Mouse (Mus musculus) left cerebral cortex, adult 18-20 months (tissue): Measurements from ENCODE around the gene Clec2d. TPM values are rescaled to one million over a fixed set of nuclear protein-coding genes. Genes with fewer than 3 reads are reported as not detected.
A peak's percentile ranks its signal among the peaks of the same experiment; 100 is the strongest.
"Not testable (repeated sequence)": the region's sequence is repeated elsewhere in the genome, so short reads cannot be mapped to it uniquely, and the experiment has no call there.

Source experiments
- DNase-seq, 2 experiments: peaks; one replicate each; pipeline ENCODE4 v3.0.0; 2021 to 2022; ENCODE audit warnings: low spot score in 2 of 2, mixed read lengths in 1 of 2
- long read RNA-seq, 2 experiments: library from polyadenylated mRNA; stranded (forward); transcript quantifications; one replicate each; pipeline ENCODE4 v2.0.0; 2021
- total RNA-seq, 2 experiments: library from RNA; stranded (reverse); gene quantifications; 2 replicates each; pipeline ENCODE4 v1.2.3; 2021

The Clec2d gene
- 1 to 10 TPM; 6.2 to 8.1 TPM for total RNA-seq
- long read RNA-seq, experiment 1, result 0 reads
- long read RNA-seq, experiment 2, result 0 reads

GRCm38 (mm10) chr6:129180403-129181169, at the start of gene Clec2d:
Clec2d (plus strand) TSS chr6:129180615.
- DNase-seq, result peak; percentile 9 to 19

GRCm38 (mm10) chr6:129132604-129133341, 47.6 kb upstream of the Clec2d start:
- no peak for DNase-seq

- DNase-seq, result no peak
These were observed 33.6 kb upstream of the Clec2d start for GRCm38 (mm10) chr6:129146812-129147211.

GRCm38 (mm10) chr6:129160103-129160502, 20.3 kb upstream of the Clec2d start:
- no peak for DNase-seq

GRCm38 (mm10) chr6:129161136-129161535, 19.3 kb upstream of the Clec2d start:
- DNase-seq, result no peak

- no peak for DNase-seq
These were observed 18.5 kb upstream of the Clec2d start for GRCm38 (mm10) chr6:129161951-129162350.

- no peak for DNase-seq
These were observed 17.7 kb upstream of the Clec2d start for GRCm38 (mm10) chr6:129162587-129163159.

- DNase-seq, result no peak
These were observed 16.8 kb upstream of the Clec2d start for GRCm38 (mm10) chr6:129163606-129164005.

GRCm38 (mm10) chr6:129170925-129171324, 9.5 kb upstream of the Clec2d start:
- DNase-seq, result no peak

- no peak for DNase-seq
These were observed 8.7 kb upstream of the Clec2d start for GRCm38 (mm10) chr6:129171675-129172074.

- DNase-seq, result no peak
These were observed 5.6 kb upstream of the Clec2d start for GRCm38 (mm10) chr6:129174836-129175235.

- no peak for DNase-seq
These were observed 4.8 kb upstream of the Clec2d start for GRCm38 (mm10) chr6:129175612-129176011.

GRCm38 (mm10) chr6:129176621-129177020, 3.8 kb upstream of the Clec2d start:
- no peak for DNase-seq

- DNase-seq, result no peak
These were observed 1.1 kb upstream of the Clec2d start for GRCm38 (mm10) chr6:129179281-129179680.

GRCm38 (mm10) chr6:129179831-129180230, 584 bp upstream of the Clec2d start:
- not testable (repeated sequence) for DNase-seq

GRCm38 (mm10) chr6:129181249-129181648, 834 bp downstream of the Clec2d start:
- no peak for DNase-seq

GRCm38 (mm10) chr6:129181683-129182082, 1.3 kb downstream of the Clec2d start:
- DNase-seq, result no peak

GRCm38 (mm10) chr6:129182518-129182917, 2.1 kb downstream of the Clec2d start:
- DNase-seq, result no peak

GRCm38 (mm10) chr6:129184001-129184400, 3.6 kb downstream of the Clec2d start:
- not testable (repeated sequence) for DNase-seq

GRCm38 (mm10) chr6:129184788-129185187, 4.4 kb downstream of the Clec2d start:
- no peak for DNase-seq

GRCm38 (mm10) chr6:129186022-129186421, 5.6 kb downstream of the Clec2d start:
- DNase-seq, result no peak
